Mouse (Mus musculus): ENCODE measurements around the gene Arhgef26.

DNA sequence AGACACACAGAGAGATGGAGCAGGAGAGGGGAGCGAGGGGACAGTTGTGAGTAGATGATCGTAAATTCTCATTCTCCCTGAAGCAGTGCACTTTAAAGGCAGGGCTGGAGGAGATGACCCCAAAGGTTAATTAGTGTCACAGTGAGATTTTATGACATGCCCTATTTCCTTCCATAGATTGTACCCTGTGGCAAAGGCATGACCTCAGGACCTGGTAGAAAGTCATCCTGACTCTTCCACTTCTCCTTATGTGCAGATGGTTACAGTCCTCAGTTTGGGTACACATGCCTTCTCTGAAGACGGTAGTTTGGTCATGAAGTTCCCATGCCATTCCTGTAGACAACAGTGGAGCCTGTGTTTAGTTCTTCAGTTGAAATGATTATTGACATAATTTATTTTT is 42.3 kb downstream of the Arhgef26 start:
- TF ChIP-seq POLR2A (IDR thresholded peaks at IDR 0.05; ENCODE audit: insufficient read depth, low read depth, low read length) (no peak), CTCF (IDR thresholded peaks at IDR 0.05; ENCODE audit: insufficient read depth, low read depth, low read length) (no peak)
